Mouse (Mus musculus) heart, adult 18-20 months (tissue): ENCODE data around the gene Pex6. TPM values are rescaled to one million over a fixed set of nuclear protein-coding genes. Genes with fewer than 3 reads are reported as not detected.

Experiments used
- DNase-seq, 2 experiments: peaks; one replicate each; pipeline ENCODE4 v3.0.0; 2021 to 2022; ENCODE audit warnings: mixed read lengths in 1 of 2
- total RNA-seq, 2 experiments: library from RNA; stranded (reverse); gene quantifications; 2 replicates each; pipeline ENCODE4 v1.2.3; 2021

Gene Pex6
- total RNA-seq, 2 experiments from 2014 or later = 36.1 to 39.2 TPM

DNA sequence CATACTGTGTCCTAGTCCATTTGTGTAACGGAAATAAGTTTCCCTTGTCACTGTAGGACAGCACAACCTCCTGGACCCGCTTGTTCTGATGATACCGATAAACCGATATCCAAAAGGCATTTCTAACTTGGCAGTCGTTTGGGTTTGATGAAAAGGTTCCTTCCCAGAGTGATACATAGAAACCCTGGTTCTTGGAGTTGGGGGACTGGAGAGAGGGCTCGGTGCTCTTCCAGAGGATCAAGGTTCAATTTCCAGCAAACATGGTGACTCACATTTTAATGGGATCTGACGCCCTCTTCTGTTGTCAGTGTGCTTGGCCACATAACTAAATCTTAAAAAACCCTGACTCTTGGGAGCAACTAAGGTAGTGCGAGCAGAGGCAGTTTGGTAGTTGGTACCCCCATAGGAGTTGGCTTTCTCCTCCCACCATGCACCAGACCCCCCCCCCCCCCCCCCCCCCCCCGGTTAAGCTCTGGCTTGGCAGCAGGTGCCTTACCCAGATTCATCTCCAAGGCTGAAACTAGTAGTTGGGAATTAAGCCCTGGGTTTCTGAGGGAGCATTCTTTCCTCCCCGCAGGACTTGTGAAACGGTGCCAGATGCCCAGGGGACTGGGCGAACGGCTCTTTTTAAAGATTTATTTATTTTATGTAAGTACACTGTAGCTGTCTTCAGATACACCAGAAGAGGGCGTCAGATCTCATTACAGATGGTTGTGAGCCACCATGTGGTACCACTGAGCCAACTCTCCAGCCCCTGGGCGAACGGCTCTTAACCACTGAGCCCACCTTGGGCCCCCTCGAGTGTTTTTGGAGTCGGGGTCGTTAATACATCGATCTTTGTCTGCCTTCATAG is 62.2 kb downstream of the Pex6 start:
- no peak for DNase-seq

DNA sequence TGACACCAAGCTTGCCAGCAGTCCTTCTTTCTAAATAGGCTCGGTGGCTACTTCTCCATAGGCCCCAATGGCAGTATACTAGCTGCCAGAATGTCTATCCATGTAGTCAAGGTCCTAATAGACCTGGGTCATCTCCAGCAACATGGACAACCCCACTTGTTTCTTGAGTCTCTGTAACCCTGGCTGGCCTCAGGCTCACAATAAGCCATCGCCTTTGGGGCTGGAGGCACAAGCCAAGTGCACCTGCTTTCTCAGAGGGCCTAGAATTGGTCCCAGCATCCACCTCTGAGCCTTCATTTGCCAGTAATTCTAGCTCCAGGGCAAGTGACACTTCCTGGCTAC is 62.8 kb downstream of the Pex6 start:
- no peak for DNase-seq

DNA sequence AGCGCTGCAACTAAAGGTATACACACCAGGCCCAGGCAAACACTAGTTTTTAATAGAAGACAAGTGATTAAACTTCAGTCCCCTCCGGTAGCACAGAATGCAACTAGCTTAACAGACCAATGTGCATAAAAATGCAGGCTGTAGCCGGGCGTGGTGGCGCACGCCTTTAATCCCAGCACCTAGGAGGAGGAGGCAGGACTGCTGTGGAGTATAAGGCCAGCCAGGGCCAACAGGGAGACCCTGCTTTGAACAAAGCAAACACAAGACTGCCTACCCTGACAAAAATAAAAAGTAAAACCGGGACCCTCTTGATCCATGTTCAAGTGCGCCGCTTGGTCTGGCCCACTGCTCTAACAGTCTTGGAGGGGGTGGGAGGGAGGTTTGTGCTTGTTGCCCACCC is 63.8 kb downstream of the Pex6 start:
- no peak for DNase-seq

Other genes with a start within 250 kb of the Pex6 start
- under 1 TPM; 0.20 to 0.28 TPM for gene Ttbk1, start 223.8 kb upstream of the Pex6 start, total RNA-seq
- gene Dnph1, start 214.8 kb upstream of the Pex6 start, total RNA-seq = 1 to 10 TPM; 1.2 to 1.5 TPM
- gene Cul9, start 165.1 kb upstream of the Pex6 start, total RNA-seq = 10 to 100 TPM; 23.9 to 25.7 TPM
- gene Srf, start 155.3 kb upstream of the Pex6 start, total RNA-seq = 10 to 100 TPM; 88.4 to 93.6 TPM
- gene Ptk7, start 82.0 kb upstream of the Pex6 start, total RNA-seq = 1 to 10 TPM; 2.0 to 2.5 TPM
- 10 to 100 TPM; 25.9 to 26.8 TPM for gene Klc4, start 65.4 kb upstream of the Pex6 start, total RNA-seq
- gene Mrpl2, start 65.2 kb upstream of the Pex6 start, total RNA-seq = 100 to 1,000 TPM; 136 to 141 TPM
- gene Cul7, start 61.1 kb upstream of the Pex6 start, total RNA-seq = 10 to 100 TPM; 16.9 to 18.8 TPM
- gene Rrp36, start 37.1 kb upstream of the Pex6 start, total RNA-seq = 10 to 100 TPM; 13.4 to 14.2 TPM
- 10 to 100 TPM; 52.0 to 52.2 TPM for gene Mea1, start 32.7 kb upstream of the Pex6 start, total RNA-seq
- 10 to 100 TPM; 53.5 to 60.2 TPM for gene Klhdc3, start 30.5 kb upstream of the Pex6 start, total RNA-seq
- gene Ppp2r5d, start 6.4 kb upstream of the Pex6 start, total RNA-seq = 10 to 100 TPM; 29.0 to 30.0 TPM
- gene Gnmt, start 17.7 kb downstream of the Pex6 start, total RNA-seq = 1 to 10 TPM; 3.7 to 4.1 TPM
- gene Cnpy3, start 40.8 kb downstream of the Pex6 start, total RNA-seq = 10 to 100 TPM; 16.5 to 18.2 TPM
- gene Ptcra, start 52.2 kb downstream of the Pex6 start, total RNA-seq = not detected
- gene 2310039H08Rik, start 61.2 kb downstream of the Pex6 start, total RNA-seq = 10 to 100 TPM; 24.4 to 29.4 TPM
- gene Rpl7l1, start 71.2 kb downstream of the Pex6 start, total RNA-seq = 10 to 100 TPM; 59.8 to 61.8 TPM
- gene Bicral, start 147.0 kb downstream of the Pex6 start, total RNA-seq = 10 to 100 TPM in 1 of 2 experiments, 1 to 10 TPM in 1; 7.5 to 13.0 TPM
- 10 to 100 TPM; 16.0 to 16.6 TPM for gene Tbcc, start 179.2 kb downstream of the Pex6 start, total RNA-seq
- not detected for gene Prph2, start 199.0 kb downstream of the Pex6 start, total RNA-seq